Mouse (Mus musculus): ENCODE results near the gene Cel. TPM values are rescaled to one million over a fixed set of nuclear protein-coding genes. Genes with fewer than 3 reads are reported as not detected.

Gene Cel
- total RNA-seq (2023): not detected

DNA sequence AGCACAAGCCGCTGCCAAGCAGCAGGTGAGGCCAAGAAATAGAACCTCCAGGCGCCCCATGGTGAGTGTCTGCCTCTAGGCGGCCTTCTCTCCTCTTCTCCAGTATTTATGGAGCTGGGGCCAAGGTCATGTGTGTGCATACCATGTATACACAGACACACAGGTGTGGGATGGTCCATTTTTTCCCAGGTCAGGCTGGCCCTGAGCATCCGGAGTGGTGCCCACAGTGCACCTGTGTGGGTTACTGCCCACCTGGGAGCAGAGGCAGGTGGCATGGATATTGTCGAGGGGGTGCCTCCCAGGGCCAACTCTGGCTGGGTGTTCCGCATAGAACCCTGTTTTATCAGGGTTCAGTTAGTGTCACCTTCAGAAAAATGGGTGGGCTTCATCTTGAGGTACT lies at the start of gene Cel:
Gene Cel, minus strand, starts transcription at position 101 of the 400 bp plus-strand sequence.

DNA sequence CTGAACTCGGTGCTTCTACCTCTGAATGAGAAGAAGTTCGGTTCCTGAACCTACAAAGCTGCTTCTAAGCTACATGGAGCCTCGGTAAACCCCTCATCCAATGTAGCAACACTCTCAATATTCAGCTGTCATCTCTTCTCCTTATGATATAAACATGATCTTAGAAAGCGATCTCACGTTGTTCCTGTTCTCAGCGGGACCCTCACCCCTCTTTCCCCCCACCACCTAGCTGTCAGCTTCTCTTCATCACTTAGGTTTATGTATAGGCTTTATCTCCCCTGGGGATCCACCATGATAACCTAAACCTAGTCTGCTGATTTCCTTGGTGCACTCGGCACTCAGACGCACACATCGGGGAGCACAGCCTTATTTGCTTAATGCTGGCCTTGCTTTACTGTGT lies 20.4 kb upstream of the Cel start, which contains the start of gene Gtf3c5:
Gene Gtf3c5, minus strand, starts transcription at position 101 of the 400 bp plus-strand sequence.

DNA sequence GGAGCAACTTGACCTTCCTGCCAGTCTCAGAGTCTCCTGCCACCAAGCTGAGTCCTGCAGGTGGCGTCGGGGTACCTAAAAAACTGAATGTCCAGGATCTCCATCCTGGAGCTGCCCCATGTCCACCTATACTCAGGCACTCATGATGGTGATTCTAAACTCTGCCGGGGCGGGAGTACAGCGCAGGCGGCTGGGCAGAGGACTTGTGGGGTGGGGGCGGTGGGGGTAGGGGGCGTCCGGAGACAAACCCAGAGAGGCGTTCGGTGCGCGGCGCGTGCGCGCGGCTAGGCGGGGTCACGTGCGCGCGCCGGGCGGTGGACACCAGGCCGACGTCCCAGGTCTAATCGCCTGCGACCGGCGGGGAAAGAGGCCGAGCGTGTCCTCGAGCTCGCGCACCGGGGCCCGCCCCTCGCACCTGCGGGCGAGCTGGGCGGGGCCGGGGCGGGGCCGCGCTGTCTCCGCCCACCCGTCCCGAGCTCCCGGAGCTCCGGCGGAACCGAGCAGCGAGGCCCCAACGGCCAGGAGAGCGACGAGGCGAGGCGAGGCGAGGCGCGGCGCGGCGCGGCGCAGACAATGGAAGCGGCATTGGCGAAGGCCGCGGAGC lies 50.3 kb downstream of the Cel start, which contains the start of gene Ralgds:
Gene Ralgds, plus strand, starts transcription at position 328 of the 604 bp plus-strand sequence.

DNA sequence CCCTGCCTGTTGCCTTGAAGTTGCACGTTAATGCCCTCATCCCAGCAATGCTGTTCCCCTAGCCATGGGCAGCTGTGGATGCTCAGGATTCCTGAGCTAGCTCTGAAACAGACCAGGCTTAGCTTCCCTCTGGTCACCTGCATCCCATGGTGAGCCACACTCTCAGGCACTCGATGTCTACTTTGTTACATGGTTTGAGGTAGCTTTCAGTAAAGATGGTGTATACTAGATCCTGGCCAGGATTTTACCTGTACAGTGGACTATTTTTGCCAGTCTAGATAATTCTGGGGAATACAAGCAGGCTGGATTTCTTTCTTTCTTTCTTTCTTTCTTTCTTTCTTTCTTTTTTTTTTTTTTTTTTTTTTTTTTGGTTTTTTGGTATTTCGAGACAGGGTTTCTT lies 57.4 kb downstream of the Cel start, which contains the start of gene Gm10134:
Gene Gm10134, plus strand, starts transcription at position 301 of the 400 bp plus-strand sequence.

Other genes starting within 250 kb of the Cel start
- gene Ppp1r26, start 116.6 kb downstream of the Cel start, total RNA-seq (2023): under 1 TPM in 1 of 2 experiments, not detected in 1; 0.09 TPM
- gene 1700007K13Rik, start 97.1 kb downstream of the Cel start, total RNA-seq (2023): not detected
- 10 to 100 TPM; 25.9 to 27.7 TPM for gene Mrps2, start 95.3 kb downstream of the Cel start, total RNA-seq (2023)
- gene Gbgt1, start 66.5 kb downstream of the Cel start, total RNA-seq (2023): not detected
- 1 to 10 TPM in 1 of 2 experiments, not detected in 1; 3.0 TPM for gene Gm10134, start 57.3 kb downstream of the Cel start, total RNA-seq (2023)
- gene Ralgds, start 50.3 kb downstream of the Cel start, total RNA-seq (2023): 100 to 1,000 TPM in 1 of 2 experiments, 10 to 100 TPM in 1; 68.6 to 101 TPM
- gene Gtf3c5, start 20.3 kb upstream of the Cel start, total RNA-seq (2023): 10 to 100 TPM; 27.5 to 31.1 TPM
- not detected for gene Gfi1b, start 58.6 kb upstream of the Cel start, total RNA-seq (2023)
- gene Tsc1, start 77.8 kb upstream of the Cel start, total RNA-seq (2023): 10 to 100 TPM; 43.8 to 51.3 TPM
- 1 to 10 TPM; 2.6 to 3.2 TPM for gene Spaca9, start 136.3 kb upstream of the Cel start, total RNA-seq (2023)
- 1 to 10 TPM in 1 of 2 experiments, under 1 TPM in 1; 0.99 to 1.7 TPM for gene Ak8, start 136.8 kb upstream of the Cel start, total RNA-seq (2023)